Mouse (Mus musculus) heart, embryonic 15.5 days (tissue): Measurements from ENCODE around the gene Traf4. TPM values are rescaled to one million over a fixed set of nuclear protein-coding genes. Genes with fewer than 3 reads are reported as not detected.
A peak's percentile ranks its signal among the peaks of the same experiment; 100 is the strongest.

Source experiments
- ATAC-seq: fragments of 200-750 bp; cut with Nextera tagmentation; replicated peaks from 2 replicates; pipeline ENCODE4 v1.8.0; 2017; ENCODE audit warnings: low read depth, moderate TSS enrichment; ENCODE audit not compliant: insufficient number of reproducible peaks, insufficient read depth, low FRiP score
- H3K27ac ChIP-seq: fragments of 300-500 bp; sonication (generic); 2 replicates; pipeline ENCODE4 v1.5.1; 2015; ENCODE audit warnings: mild to moderate bottlenecking, inconsistent platforms
- H3K27me3 ChIP-seq: fragments of 300-500 bp; sonication (generic); 2 replicates; pipeline ENCODE4 v1.6.1; 2015; ENCODE audit warnings: inconsistent platforms
- H3K36me3 ChIP-seq: fragments of 300-500 bp; sonication (generic); 2 replicates; pipeline ENCODE4 v1.6.1; 2015; ENCODE audit warnings: mild to moderate bottlenecking, inconsistent platforms
- H3K4me1 ChIP-seq: fragments of 300-500 bp; sonication (generic); replicated peaks from 2 replicates; pipeline ENCODE4 v1.6.1; 2015; ENCODE audit warnings: inconsistent platforms
- H3K4me2 ChIP-seq: fragments of 300-500 bp; sonication (generic); 2 replicates; pipeline ENCODE4 v1.6.1; 2015; ENCODE audit warnings: inconsistent platforms, mild to moderate bottlenecking, moderate library complexity
- H3K4me3 ChIP-seq: fragments of 300-500 bp; sonication (generic); 2 replicates; pipeline ENCODE4 v1.5.1; 2015; ENCODE audit warnings: mild to moderate bottlenecking, inconsistent platforms
- H3K9ac ChIP-seq: fragments of 300-500 bp; sonication (generic); 2 replicates; pipeline ENCODE4 v1.6.1; 2015; ENCODE audit warnings: mild to moderate bottlenecking, inconsistent platforms
- H3K9me3 ChIP-seq: fragments of 300-500 bp; sonication (generic); replicated peaks from 2 replicates; pipeline ENCODE4 v1.6.1; 2016; ENCODE audit warnings: inconsistent platforms
- whole genome bisulfite sequencing: fragments of 180-500 bp; shearing (Covaris S2); methylation state at CpG from one replicate; pipeline ENCODE4 v1.1.7; 2015; ENCODE audit warnings: mixed read lengths; 5-methylcytosine and 5-hydroxymethylcytosine counted together
- polyA plus RNA-seq: library from polyadenylated mRNA; unstranded; fragments of >200 nt; fragmentation: Nextera tagmentation; extraction: Ambion mirVana; gene quantifications from 2 replicates; pipeline ENCODE4 v1.2.1, GENCODE M21; 2015

Gene Traf4
- polyA plus RNA-seq, 1 experiment from 2014 or later = 30.8 TPM

GRCm38 (mm10) chr11:78163681-78164603 is 1.4 kb downstream of the Traf4 start:
- peaks cover 41% of the 10 kb centered on the region for H3K4me1 ChIP-seq
- H3K27ac ChIP-seq = peak overlapping the region; percentile 93
- peak overlapping the region; percentile 91 for H3K4me2 ChIP-seq
- WGBS = under 1% methylated on average over 22 of the region's 22 CpGs
- peak overlapping the region; percentile 95 for H3K4me3 ChIP-seq
- H3K9ac ChIP-seq = peak overlapping the region; percentile 97
- H3K9me3 ChIP-seq = no peaks in the 10 kb centered on the region
- peaks cover 23% of the 10 kb centered on the region for H3K36me3 ChIP-seq
- H3K27me3 ChIP-seq = no peaks in the 10 kb centered on the region
- peak; percentile 53 for ATAC-seq

GRCm38 (mm10) chr11:78163045-78163444 is 2.3 kb downstream of the Traf4 start:
- peaks cover 31% of the 10 kb centered on the region for H3K36me3 ChIP-seq
- peak overlapping the region; percentile 95 for H3K4me3 ChIP-seq
- H3K4me2 ChIP-seq = peak overlapping the region; percentile 91
- 72% methylated on average over 2 of the region's 2 CpGs for WGBS
- H3K27me3 ChIP-seq = no peaks in the 10 kb centered on the region
- no peak for ATAC-seq
- H3K9me3 ChIP-seq = no peaks in the 10 kb centered on the region
- H3K4me1 ChIP-seq = peaks cover 41% of the 10 kb centered on the region
- H3K9ac ChIP-seq = peak overlapping the region; percentile 97
- H3K27ac ChIP-seq = peak overlapping the region; percentile 93

- H3K9me3 ChIP-seq = no peaks in the 10 kb centered on the region
- H3K36me3 ChIP-seq = peaks cover 36% of the 10 kb centered on the region
- H3K4me1 ChIP-seq = peaks cover 41% of the 10 kb centered on the region
- peak overlapping the region; percentile 95 for H3K4me3 ChIP-seq
- WGBS = 57% methylated on average over 6 of the region's 6 CpGs
- H3K4me2 ChIP-seq = peak overlapping the region; percentile 91
- H3K27ac ChIP-seq = peak overlapping the region; percentile 93
- H3K9ac ChIP-seq = 0 out of 2 replicates have a peak overlapping the region, but pooled peaks have one; percentile 97
- ATAC-seq = no peak
- no peaks in the 10 kb centered on the region for H3K27me3 ChIP-seq
These were observed 2.9 kb downstream of the Traf4 start for GRCm38 (mm10) chr11:78162504-78162903.

GRCm38 (mm10) chr11:78161968-78162367 is 3.4 kb downstream of the Traf4 start:
- H3K27me3 ChIP-seq = no peaks in the 10 kb centered on the region
- H3K4me3 ChIP-seq = peak overlapping the region; percentile 95; the same call in 1 of the 2 replicates
- peak overlapping the region; percentile 93 for H3K27ac ChIP-seq
- WGBS = 45% methylated on average over 4 of the region's 4 CpGs
- no peaks in the 10 kb centered on the region for H3K9me3 ChIP-seq
- peaks cover 41% of the 10 kb centered on the region for H3K4me1 ChIP-seq
- no peak overlapping the region for H3K9ac ChIP-seq
- no peak for ATAC-seq
- peak overlapping the region; percentile 91; the same call in 1 of the 2 replicates for H3K4me2 ChIP-seq
- H3K36me3 ChIP-seq = peaks cover 40% of the 10 kb centered on the region

- ATAC-seq = no peak
- Histone ChIP-seq H3K9ac (no peak overlapping the region), H3K9me3 (no peaks in the 10 kb centered on the region), H3K4me3 (no peak overlapping the region), H3K27me3 (no peaks in the 10 kb centered on the region), H3K36me3 (peaks cover 41% of the 10 kb centered on the region), H3K4me1 (peaks cover 38% of the 10 kb centered on the region), H3K27ac (no peak overlapping the region), H3K4me2 (no peak overlapping the region)
- WGBS = 88% methylated on average over 14 of the region's 14 CpGs
These were observed 4.2 kb downstream of the Traf4 start for GRCm38 (mm10) chr11:78161169-78161568.

- Histone ChIP-seq H3K4me2 (no peak overlapping the region), H3K9ac (no peak overlapping the region), H3K27ac (no peak overlapping the region), H3K9me3 (no peaks in the 10 kb centered on the region), H3K27me3 (no peaks in the 10 kb centered on the region), H3K4me3 (no peak overlapping the region), H3K4me1 (peaks cover 33% of the 10 kb centered on the region), H3K36me3 (peaks cover 45% of the 10 kb centered on the region)
- 89% methylated on average over 3 of the region's 3 CpGs for WGBS
- no peak for ATAC-seq
These were observed 4.7 kb downstream of the Traf4 start for GRCm38 (mm10) chr11:78160675-78161074.

- H3K4me2 ChIP-seq = no peak overlapping the region
- H3K4me3 ChIP-seq = no peak overlapping the region
- H3K27me3 ChIP-seq = no peaks in the 10 kb centered on the region
- ATAC-seq = no peak
- H3K36me3 ChIP-seq = peaks cover 50% of the 10 kb centered on the region
- no peak overlapping the region for H3K27ac ChIP-seq
- WGBS = 82% methylated on average over 18 of the region's 18 CpGs
- H3K9me3 ChIP-seq = no peaks in the 10 kb centered on the region
- H3K4me1 ChIP-seq = peaks cover 31% of the 10 kb centered on the region
- no peak overlapping the region for H3K9ac ChIP-seq
These were observed 5.2 kb downstream of the Traf4 start for GRCm38 (mm10) chr11:78160171-78160570.

- ATAC-seq = no peak
- H3K4me1 ChIP-seq = peaks cover 31% of the 10 kb centered on the region
- H3K4me3 ChIP-seq = no peak overlapping the region
- H3K36me3 ChIP-seq = peaks cover 56% of the 10 kb centered on the region
- no peak overlapping the region for H3K27ac ChIP-seq
- WGBS = 73% methylated on average over 7 of the region's 7 CpGs
- no peak overlapping the region for H3K4me2 ChIP-seq
- H3K27me3 ChIP-seq = no peaks in the 10 kb centered on the region
- H3K9ac ChIP-seq = no peak overlapping the region; the same call in 1 of the 2 replicates
- H3K9me3 ChIP-seq = no peaks in the 10 kb centered on the region
These were observed 5.8 kb downstream of the Traf4 start for GRCm38 (mm10) chr11:78159557-78159956.

- Histone ChIP-seq H3K36me3 (peaks cover 61% of the 10 kb centered on the region), H3K9me3 (no peaks in the 10 kb centered on the region), H3K4me3 (no peak overlapping the region), H3K4me2 (no peak overlapping the region), H3K27me3 (no peaks in the 10 kb centered on the region), H3K4me1 (peaks cover 28% of the 10 kb centered on the region), H3K9ac (no peak overlapping the region), H3K27ac (no peak overlapping the region)
- WGBS = 13% methylated on average over 2 of the region's 2 CpGs
- 0 out of 2 replicates have a peak, but pooled peaks have one; percentile 15 for ATAC-seq
These were observed 6.3 kb downstream of the Traf4 start for GRCm38 (mm10) chr11:78159096-78159495.

- no peak overlapping the region for H3K4me3 ChIP-seq
- peaks cover 12% of the 10 kb centered on the region; the same call in 1 of the 2 replicates for H3K4me1 ChIP-seq
- no peaks in the 10 kb centered on the region for H3K27me3 ChIP-seq
- H3K36me3 ChIP-seq = peaks cover 67% of the 10 kb centered on the region
- H3K9me3 ChIP-seq = no peaks in the 10 kb centered on the region
- whole genome bisulfite sequencing = 75% methylated on average over 6 of the region's 6 CpGs
- no peak overlapping the region for H3K4me2 ChIP-seq
- H3K27ac ChIP-seq = no peak overlapping the region
- H3K9ac ChIP-seq = no peak overlapping the region
- ATAC-seq = no peak
These were observed 9.2 kb downstream of the Traf4 start for GRCm38 (mm10) chr11:78156156-78156699.

GRCm38 (mm10) chr11:78155674-78156073 is 9.7 kb downstream of the Traf4 start:
- H3K27me3 ChIP-seq = no peaks in the 10 kb centered on the region
- H3K4me1 ChIP-seq = peaks cover 12% of the 10 kb centered on the region; the same call in 1 of the 2 replicates
- peaks cover 67% of the 10 kb centered on the region for H3K36me3 ChIP-seq
- H3K4me3 ChIP-seq = no peak overlapping the region
- H3K27ac ChIP-seq = no peak overlapping the region
- H3K9me3 ChIP-seq = no peaks in the 10 kb centered on the region
- no peak for ATAC-seq
- no peak overlapping the region for H3K4me2 ChIP-seq
- 81% methylated on average over 5 of the region's 5 CpGs for WGBS
- H3K9ac ChIP-seq = no peak overlapping the region
